Mouse (Mus musculus) urinary bladder, adult 2 months (tissue): ENCODE data around the gene Ttyh1. TPM values are rescaled to one million over a fixed set of nuclear protein-coding genes. Genes with fewer than 3 reads are reported as not detected.
A peak's percentile ranks its signal among the peaks of the same experiment; 100 is the strongest.
"Not testable (repeated sequence)": the region's sequence is repeated elsewhere in the genome, so short reads cannot be mapped to it uniquely, and the experiment has no call there.

Source experiments
- DNase-seq: peaks from one replicate; pipeline ENCODE4 v3.0.0; 2022; ENCODE audit warnings: low spot score
- polyA plus RNA-seq: library from polyadenylated mRNA; depleted of rRNA; stranded (reverse); fragments of >200 nt; gene quantifications from 2 replicates; pipeline ENCODE4 v1.2.3, GENCODE M21; 2012

Gene Ttyh1
- polyA plus RNA-seq, 1 experiment, result 5.0 TPM

DNA sequence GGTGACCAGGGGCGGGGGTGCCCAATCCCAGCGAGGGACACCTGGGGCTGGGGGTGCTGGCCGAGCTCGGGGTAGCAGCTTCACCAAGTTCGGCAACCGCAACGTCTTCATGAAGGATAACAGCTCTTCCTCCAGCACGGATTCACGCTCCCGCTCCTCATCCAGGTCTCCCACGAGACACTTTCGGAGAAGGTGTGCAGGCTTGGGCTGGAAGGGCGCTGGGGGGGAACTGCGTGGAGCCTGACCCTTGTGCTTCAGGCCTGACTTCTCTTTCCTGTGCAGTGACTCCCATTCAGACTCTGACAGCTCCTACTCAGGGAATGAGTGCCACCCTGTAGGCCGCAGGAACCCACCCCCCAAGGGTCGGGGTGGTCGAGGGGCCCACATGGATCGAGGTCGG is 24.3 kb downstream of the Ttyh1 start:
- DNase-seq, result peak; percentile 20

GRCm38 (mm10) chr7:4144046-4144445 is 24.8 kb downstream of the Ttyh1 start:
- DNase-seq, result peak; percentile 22

GRCm38 (mm10) chr7:4144766-4145551 is 25.8 kb downstream of the Ttyh1 start:
- DNase-seq, result peak; percentile 21

DNA sequence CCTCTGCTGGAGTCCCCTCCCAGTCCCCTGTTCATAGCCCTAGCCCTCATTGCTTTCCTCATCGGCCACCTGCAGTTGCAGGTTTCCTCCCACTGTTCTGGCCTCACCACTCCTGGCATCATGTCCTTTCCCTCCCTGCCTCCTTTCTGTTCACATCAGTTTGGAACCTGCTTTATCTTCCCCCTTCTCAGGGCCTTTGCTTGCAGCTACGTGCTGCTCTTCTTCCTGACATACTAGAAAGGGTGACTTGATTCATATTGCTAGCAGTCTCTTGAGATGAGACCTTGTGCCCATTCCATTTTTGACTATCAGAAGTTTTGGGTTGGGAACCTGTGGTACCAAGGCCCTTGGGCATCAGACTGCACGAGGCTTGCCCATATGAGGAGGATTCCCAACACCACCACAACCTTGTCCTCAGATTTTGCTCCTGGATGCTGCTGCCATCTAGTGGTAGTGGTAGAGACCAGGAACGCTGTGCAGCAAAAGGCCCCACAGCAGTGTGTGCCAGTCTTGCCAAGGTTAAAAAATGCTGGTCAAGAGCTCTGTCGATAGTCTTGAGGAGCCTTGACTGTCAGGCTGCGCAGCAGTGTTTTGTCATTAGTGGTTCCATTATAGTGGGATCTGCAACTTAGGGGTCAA is 26.5 kb downstream of the Ttyh1 start:
- peak; percentile 32 for DNase-seq

DNA sequence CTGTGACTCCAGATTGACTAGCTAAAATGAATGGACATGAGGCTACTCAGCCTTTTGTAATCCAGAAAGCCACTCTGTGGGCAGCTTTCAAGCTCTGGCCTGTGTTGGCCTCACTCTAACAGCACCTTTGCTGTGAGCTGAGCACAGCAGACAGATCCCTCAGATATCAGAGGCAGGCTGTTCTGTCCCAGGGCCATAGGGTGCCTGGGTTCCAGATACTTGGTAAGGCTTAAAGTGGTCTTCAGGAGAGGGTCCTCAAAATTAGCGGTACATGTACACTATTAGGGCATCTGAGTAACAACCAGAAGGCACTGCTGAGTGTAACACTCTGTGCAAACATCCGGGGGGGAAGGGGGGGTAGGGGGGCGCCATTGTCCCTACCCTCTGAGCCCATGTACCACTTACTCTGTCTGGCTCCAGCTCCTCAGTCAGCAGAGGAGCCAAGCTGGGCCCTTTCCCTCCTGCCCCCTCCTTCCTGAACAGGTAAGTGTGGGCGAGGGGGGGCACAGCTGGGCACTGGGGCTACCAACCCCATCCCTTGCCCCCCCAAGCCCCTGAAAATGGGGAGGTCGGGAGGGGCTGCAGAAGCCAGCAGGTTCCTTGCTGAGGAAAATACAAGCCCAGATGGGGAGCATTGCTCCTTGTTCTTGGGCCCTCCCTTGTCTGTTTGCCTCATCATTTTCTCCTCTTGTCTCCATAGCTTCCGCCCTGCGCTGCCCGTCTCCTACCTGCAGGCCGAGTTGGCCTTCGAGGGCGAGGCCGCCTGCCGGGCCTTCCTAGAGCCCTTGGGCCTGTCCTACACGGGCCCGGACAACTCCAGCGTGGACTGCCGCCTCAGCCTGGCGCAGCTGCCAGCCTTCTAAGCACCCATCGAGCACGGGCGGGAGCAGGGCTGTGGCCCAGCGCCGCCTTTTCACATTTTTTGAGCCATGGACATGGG is 27.3 kb downstream of the Ttyh1 start:
- peak; percentile 31 for DNase-seq

- peak; percentile 20 for DNase-seq
Measured at GRCm38 (mm10) chr7:4147371-4147770, 28.2 kb downstream of the Ttyh1 start.

GRCm38 (mm10) chr7:4147836-4148235 is 28.6 kb downstream of the Ttyh1 start:
- DNase-seq, result no peak

DNA sequence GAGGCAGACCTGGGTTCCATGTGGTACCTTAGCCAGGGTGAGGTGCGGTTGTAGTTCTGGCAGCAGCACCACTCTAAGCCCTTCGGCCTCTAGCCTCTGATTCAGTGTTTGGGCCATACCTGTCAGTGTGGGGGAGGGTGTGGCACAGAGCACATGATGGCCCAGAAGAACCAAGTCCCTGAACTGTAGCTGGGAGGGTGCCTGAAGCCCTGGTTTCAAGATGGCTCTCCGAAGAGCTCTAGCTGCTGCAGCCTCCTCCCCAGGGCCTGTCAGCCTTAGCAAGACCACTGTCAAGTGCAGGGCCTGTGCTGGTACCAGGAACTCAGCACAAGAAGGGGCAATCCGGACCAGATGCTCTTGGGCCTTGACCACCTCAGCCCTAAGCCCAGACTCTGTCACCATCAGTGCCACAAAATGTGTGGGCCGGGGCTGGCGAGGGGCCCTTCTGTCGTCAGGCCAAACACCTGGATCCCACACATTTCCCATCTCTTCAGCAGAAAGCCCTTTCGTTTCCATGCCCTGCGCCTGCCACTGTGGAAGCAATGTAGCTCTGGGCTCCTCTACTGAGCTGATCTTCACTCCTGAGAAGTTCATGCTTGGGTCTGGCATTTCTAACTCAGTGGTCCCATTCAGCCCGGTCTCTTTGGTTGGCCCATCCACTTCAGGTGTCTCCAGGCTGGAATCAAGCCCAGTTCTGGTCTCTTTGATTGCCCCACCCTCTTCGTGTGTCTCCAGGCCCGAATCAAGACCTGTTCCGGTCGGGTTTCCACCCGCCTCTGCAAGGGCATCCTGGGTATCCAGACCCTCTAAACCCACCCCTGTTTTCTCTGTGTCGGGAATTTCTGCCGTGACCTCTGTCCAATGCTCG is 29.4 kb downstream of the Ttyh1 start:
- peak; percentile 32 for DNase-seq

DNA sequence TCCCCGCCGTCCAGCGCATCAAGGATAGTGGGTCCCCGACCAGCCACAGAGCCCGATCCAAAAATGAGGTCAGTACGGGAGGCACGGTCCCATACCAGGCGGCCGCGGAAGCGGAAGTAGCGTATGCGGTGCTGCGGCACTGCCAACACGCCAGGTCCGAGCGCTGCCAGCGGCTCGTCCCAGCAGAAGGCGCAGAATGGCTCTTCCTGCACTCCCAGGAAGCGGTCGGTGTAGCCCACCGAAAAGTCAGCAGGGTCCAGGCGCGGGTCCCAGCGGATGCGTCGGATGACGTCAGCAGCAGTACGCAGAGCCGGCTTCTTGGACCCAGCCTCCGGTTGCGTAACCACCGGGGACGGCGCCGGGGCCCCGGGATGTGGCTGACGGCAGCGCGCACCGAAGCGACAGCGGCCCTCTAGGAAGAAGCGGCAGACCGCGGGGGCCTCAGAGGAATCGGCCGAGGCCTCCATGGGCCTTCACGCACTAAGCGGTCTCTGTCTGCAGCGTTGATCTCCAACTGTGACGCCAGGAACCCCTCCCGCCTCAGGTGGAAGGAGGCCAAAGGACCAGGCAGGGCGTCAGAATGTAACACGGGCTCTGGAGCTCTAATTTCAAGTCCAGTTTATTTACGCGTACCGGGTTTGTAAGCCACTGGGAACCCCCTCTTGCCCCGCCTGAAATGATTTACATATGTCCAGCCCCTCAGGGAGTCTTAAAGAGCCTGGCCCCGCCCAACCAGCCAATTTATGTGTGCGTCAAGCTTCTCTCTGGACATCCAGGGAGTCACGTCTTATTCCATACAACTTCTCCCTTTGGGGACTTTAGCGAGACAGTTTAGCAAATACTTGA is 30.2 kb downstream of the Ttyh1 start:
- DNase-seq, result peak; percentile 83

DNA sequence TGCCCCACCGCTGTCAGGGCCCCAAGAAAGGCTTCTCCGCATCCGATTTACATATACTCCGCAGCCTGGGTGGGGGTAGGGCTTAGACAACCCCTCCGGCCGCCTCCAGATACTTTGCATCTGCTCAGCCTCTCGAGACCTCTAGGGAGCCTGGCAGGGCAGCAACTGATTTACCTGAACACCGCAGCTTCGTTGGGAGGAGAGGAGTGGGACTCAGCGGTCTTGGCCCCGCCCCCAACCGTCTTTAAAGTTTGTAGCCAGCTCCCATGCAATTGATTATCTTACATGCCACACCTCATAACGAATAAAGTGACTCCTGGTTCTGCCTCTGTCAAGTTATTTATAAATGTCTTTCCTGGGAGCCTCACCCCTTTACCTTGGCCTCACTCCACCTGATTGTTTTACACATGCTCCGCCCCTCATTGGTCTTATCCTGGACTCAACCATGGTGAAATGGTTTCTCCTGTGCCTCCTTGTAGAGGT is 30.9 kb downstream of the Ttyh1 start, which contains the start of gene Leng9:
Leng9 (minus strand) TSS at position 316 of the 483 bp plus-strand sequence.
- no peak for DNase-seq

- DNase-seq, result no peak
Measured at GRCm38 (mm10) chr7:4150811-4151221, 31.6 kb downstream of the Ttyh1 start.

- DNase-seq, result no peak
Measured at GRCm38 (mm10) chr7:4151241-4151640, 32.0 kb downstream of the Ttyh1 start.

DNA sequence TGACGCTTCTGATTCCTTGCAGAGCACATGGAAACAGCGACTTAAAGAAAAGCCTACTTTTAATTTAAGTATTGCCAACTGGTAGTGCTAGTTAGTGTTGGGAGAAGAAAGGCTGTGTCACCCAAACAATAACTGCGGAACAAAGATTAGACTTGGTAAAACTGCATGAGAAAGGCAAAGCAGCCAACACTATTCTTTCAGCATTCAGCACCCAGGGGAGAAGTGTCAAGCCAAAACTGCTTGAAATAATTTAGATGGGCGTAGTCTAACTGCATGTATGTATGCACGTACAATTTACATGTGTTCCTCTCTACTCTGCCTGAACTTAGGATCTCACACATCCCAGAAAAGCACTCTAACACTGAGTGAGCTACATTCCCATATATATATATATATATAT is 35.1 kb downstream of the Ttyh1 start:
- no peak for DNase-seq

DNA sequence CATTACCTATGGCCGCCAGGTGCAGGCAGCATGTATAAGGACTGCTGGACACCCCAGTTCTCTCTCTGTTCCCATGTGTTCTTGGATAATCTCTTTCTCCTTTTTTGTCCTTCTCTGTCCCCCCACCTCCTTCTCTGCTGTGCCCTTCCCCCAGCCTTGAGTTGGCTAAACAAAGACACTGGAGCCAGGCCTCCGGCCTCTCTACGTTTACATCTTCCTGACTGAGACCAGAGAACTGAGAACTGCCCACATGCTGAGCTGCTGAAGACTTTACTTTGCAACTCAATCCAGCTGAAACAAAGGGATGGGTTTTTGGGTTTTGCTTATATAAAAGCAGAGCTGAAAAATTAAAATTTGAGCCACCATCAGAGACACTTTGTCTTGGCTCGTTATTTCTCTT is 35.8 kb downstream of the Ttyh1 start:
- no peak for DNase-seq

DNA sequence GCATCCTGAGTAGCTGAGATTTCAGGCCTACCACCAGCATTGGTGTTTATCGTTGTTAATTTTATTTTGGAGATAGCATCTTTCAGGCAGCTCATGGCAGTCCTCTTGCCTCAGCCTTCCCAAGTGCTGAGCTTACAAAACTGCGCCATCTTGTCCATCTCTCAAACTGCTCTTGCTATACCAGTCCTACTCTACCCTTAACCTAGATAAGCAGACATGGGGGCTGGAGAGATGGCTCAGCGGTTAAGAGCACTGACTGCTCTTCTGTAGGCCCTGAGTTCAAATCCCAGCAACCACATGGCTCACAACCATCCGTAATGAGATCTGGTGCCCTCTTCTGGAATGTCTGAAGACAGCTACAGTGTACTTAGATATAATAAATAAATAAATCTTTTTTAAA is 42.4 kb downstream of the Ttyh1 start:
- DNase-seq, result not testable (repeated sequence)

- DNase-seq, result no peak
Measured at GRCm38 (mm10) chr7:4163571-4164072, 44.4 kb downstream of the Ttyh1 start.

GRCm38 (mm10) chr7:4164090-4164910 is 45.1 kb downstream of the Ttyh1 start, which contains the start of gene Cdc42ep5:
Gene Cdc42ep5, minus strand, starts transcription at chr7:4164860.
- DNase-seq, result no peak

GRCm38 (mm10) chr7:4165286-4165685 is 46.1 kb downstream of the Ttyh1 start:
- DNase-seq, result no peak

DNA sequence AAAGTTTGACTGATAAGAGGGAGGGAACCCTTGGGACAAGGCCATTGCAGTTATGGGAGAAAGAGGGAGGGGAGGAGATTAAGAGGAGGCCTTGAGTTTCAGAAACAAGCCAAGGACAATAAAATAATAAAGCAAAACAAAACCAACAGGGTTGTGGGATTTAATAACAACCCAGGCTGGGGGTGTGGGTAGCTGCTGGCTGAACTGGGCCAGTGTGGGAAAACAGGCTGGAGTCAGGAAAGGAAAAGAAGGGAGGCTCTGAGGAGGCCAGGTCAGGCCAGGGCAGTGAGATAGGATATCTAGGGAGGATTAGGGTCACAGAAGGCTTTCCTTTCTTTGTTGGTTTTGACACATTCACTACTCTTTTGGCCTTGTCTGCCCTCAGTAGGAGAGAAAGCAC is 47.9 kb downstream of the Ttyh1 start:
- DNase-seq, result no peak
